Mouse (Mus musculus): ENCODE data around the gene Fhl3.

DNA sequence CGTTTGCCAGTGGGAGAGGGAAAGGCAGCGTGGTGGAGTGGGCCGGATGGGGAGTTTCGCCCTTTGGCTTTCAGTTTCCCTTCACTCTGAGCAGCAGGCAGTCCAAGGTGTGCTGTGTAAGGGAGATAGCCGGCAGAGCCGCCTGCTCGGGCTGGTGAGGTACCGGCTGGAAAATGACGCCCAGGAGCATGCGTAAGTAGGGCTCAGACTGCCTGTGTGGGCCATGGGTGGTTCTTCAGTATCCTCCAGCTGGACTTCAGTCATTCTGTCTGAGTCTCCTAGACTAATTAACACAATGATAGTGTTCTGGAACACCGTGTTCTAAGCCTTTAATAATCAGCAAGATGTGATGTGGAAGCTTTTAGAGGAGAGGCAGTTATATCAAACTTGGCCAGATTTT lies 42.3 kb downstream of the Fhl3 start:
- TF ChIP-seq MAFK (IDR thresholded peaks at IDR 0.05; ENCODE audit: insufficient read depth, low read depth, low read length) (no peak), ZC3H11A (IDR thresholded peaks at IDR 0.05; ENCODE audit: borderline replicate concordance, low read depth, low read length) (no peak), HCFC1 (IDR thresholded peaks at IDR 0.05; ENCODE audit: borderline replicate concordance, insufficient read depth, low read length) (no peak)
